Mouse (Mus musculus) left cerebral cortex, adult 9 months (tissue): ENCODE measurements around the gene Ficd.
"Not testable (repeated sequence)": the region's sequence is repeated elsewhere in the genome, so short reads cannot be mapped to it uniquely, and the experiment has no call there.

Experiments
- DNase-seq, 2 experiments: peaks; one replicate each; pipeline ENCODE4 v3.0.0; 2022; ENCODE audit warnings: low spot score in 2 of 2

The Ficd gene

DNA sequence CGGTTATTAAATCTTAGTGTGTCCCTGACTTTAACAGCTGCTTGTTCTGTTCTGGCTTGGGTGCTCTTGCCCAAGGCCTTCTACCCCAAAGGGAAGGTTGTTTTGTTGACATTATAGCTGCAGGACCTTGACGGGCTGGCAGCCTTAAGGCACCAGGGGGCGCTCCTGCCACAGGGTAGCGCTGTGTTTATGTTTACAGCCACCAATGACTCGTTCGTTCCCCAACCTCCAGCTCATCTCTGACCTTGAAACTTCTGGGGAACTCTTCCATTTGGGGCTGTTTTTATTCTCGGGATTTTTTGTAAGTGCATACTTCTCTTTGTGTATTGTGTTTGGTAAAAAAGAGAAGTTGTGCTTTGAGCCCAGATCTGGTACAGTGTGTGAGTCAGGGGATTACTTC, 38.1 kb downstream of the Ficd start:
- peak in 1 of 2 experiments; percentile 91 for DNase-seq

DNA sequence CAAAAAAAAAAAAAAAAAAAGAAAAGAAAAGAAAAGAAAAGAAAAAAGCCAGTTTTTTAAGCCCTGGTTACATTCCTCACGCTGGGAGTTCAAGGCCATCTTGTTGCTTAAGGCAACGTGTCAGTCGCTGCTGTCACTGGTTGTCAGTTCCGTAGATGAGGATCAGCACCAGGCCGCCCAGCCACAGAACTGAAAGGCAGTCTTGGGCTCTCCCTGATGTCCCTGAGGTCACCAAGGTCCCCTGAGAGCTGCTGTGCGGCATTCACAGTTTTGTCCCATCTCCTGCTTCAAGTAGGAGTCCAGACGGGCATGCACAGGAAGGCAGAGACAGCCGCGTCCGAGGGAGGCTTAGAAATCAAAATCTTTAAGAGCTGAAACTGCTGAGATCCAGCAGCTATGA, 40.0 kb downstream of the Ficd start:
- DNase-seq, result no peak

DNA sequence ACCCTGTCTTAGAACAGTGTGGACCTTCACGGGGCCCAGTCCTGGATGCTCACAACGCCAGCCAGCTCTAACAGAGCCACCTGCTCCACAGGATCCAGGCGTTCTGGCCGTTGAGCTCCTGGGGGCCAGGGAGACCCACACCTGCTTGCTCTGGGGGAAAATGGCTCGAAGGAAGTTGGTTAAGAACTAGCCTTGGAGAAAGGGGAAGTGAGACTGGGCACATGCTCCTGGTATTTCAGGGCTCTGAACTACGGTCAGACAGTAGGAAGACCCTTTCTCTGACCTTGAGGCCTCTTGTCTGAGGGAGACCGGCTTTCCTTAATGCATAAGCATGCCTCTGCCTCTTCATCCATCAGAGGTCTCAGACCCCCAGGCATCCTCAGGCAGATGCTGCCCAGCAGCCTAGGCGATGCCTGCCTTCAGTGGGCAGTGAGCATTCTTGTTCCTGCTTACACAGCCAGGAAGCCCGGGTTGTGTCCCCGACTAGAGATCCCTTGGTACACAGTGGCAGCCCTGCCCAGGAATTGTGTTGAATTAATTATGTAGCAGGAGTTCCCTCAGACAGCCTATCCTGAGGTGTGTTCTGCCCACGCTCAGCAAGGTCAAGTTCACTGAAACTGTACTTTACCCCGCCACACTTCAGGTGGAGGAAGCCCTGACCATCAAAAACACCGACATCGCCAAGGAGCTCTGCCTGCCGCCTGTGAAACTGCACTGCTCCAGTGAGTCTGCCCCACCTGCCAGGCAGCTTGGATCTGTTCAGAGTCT, 40.7 kb downstream of the Ficd start:
- no peak for DNase-seq

DNA sequence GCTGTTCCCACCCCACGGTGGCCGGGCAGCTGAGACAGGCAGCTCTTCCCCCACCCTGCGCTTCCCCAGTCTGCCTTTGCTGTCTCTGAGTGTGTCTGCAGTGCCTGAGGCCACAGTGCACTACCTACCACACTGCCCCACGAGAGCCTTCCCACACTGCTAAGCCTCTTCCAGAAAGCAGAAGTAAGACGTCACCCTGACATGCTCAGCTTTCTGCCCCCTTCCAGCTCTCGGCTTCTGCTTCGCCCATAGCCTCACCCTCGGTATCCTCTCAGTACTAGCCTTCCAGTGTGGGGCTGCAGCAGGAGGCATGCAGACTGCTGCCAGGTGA, 41.3 kb downstream of the Ficd start:
- no peak for DNase-seq

DNA sequence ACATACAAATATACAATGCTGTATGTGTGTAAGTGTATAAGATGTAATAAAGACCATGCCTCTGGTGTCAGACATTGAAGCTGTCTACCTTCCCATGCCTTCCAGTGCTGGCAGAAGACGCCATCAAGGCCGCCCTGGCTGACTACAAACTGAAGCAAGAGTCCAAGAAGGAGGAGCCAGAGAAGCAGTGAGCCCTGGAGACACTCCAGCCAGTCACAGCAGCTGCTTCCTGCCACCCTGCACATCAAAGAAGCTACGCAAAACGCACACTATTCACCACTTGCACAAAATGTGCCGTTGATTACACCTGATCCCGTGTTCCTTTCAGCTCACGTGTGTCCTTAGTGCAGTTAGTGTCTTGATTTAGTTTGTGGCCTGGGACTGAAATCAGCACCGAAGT, 42.1 kb downstream of the Ficd start:
- DNase-seq, result not testable (repeated sequence)

DNA sequence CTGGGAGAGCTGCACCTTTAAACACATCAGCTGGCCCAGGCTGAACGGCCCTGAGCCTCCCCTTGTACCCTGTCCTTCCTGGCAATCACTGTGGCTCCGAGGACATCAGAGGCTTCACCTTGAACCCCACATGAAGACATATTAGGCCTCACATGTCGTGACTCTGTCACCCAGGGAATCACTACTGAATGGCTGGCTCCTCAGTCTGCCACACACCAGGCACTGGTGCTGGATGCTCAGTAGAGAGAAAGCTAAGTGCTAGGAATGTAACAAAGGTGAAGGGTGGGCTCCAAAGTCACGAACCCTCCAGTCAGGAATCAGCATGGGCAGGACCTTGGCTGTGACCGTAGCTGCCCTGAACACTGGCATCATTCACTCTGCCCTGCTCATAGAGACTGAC, 44.0 kb downstream of the Ficd start:
- no peak for DNase-seq

DNA sequence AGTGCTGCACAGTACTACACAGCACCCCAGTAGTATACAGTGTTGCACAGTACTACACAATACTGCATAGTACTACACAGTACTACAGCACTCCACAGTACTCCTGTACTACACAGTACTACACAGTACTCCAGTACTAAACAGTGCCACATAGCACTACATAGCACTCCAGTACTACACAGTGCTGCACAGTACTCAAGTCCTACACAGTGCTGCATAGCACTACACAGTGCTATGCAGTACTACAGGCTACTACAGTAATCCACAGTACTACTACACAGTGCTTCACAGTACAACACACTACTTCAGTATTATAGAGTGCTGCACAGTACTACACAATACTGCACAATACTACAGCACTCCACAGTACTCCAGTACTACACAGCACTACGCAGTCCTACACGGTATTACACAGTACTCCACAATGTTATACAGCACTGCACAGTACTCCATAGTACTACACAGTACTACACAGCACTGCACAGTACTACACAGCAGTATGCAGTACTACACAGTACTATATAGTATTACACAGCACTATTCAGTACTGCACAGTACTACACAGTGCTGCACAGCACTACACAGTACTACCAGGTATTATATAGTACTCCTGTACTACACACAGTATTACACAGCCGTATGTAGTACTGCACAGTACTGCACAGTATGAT, 44.6 kb downstream of the Ficd start:
- no peak for DNase-seq

DNA sequence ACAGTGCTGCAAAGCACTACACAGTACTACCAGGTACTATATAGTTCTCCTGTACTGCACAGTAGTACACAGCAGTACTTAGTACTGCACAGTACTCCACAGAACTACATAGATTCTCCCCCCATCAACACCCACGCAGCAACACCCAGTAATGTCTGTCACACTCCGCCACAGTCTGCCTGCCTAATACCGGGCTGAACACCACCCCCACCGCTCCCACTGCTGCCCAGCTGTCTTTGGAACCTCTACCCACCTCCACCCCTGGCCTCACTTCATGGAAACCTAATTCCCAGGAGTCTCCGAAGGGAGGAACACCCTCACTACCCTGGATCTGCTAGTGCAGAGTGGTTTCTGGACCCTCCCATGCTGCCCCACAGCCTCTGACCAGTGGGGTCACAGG, 45.2 kb downstream of the Ficd start:
- no peak for DNase-seq

DNA sequence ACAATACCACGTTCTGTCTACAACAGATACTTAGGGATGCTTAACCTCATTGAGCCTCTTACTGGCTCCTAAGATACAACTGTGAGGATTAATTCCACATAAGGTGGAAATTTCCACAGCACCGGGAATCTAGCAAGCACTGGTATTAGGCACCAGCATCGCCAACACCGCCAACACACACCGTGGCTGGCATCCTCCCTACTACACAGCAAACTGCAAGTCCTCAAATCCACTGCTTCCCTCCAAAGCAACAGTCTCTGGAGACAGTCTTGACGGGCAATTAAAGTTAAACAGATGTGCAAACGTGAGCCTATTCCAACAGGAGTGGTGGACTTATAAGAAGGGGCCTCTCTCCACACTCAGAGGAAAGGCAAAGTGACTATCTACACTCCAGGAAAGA, 45.7 kb downstream of the Ficd start:
- no peak for DNase-seq

DNA sequence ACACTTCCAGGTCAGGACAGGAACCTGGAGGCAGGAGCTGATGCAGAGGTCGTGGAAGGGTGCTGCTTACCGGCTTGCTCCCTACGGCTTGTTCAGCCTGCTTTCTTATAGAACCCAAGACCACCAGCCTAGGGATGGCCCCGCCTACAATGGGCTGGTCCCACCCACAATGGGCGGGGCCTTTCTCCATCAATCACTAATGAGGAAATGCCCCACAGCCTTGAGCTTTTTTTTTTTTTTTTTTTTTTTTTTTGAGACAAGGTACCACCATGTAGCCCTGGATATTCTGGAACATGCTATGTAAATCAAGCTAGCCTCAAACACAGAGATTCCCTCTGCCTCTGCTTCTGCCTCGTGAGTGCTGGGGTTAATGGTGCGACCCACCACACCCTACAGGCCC, 46.3 kb downstream of the Ficd start:
- DNase-seq, result no peak

DNA sequence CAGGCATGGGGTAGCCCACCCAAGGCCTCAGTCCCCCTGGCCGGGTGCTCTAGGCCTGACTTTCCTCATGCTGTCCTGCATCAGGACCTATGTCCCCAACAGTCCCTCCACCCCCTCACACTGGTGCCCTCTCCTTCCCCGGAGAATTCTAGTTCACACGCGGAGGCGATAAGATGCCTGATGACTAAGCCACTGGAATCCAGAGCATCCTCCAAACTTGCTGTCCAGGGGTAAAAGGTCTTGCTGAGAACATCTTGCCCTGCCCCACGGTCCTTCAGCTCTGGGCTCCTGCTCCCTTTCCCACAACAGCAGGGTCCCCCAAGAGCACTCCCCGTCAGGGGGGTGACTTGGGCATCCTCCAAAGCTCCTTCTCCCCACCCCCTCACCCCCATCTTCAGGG, 47.0 kb downstream of the Ficd start:
- no peak for DNase-seq

DNA sequence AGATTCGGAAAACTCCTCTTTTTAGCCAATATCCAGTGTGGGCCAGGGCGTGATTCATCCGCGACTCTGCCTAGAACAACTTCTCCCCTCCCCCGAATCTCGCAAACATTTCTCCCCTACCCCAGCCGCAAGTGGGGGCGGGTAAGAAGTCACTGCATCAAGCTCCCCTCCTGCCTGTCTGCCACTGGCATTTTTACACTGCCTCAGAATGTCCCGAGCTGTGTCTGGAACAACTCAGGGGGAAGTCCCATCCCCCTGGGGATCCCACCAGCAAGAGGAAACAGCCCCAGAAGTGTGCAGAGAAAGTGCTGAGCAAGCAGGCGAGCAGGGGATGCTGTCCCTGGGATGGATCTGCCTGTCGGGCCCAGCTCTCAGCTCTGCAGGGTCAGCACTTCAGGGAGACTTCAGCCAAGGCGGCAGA, 48.0 kb downstream of the Ficd start:
- peak in 1 of 2 experiments; percentile 56 for DNase-seq

DNA sequence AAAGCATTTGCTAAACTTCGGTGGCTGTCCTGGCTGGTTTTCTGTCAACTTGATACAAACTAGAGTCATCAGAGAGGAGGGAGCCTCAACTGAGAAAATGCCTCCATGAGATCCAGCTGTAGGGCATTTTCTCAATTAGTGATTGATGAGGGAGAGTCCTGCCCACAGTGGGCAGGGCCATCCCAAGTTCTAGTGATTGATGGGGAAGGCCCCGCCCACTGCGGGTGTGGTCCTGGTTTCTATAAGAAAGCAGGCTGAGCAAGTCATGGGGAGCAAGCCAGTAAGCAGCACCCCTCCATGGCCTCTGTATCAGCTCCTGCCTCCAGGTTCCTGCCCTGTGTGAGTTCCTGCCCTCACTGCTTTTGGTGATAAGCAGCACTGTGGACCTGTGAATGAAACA, 48.5 kb downstream of the Ficd start:
- not testable (repeated sequence) for DNase-seq

DNA sequence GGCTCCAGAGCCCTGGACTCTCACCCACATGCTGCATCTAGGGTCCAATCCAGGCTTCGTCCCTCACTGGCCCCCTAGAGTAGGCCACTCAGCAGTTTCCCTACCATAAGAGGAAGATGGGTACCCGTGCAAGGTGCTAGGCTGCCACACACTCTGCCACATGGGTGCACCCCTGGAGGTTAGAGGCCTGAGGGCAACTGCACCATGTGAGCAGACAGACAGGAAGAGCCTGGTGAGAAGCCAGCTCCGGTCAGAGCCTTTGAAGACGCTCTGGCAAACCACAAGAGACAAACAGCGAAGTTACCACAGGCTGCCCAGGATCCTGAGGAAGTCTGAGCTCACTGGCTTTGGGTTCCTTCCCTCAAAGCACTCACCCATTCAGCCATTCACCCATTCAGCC, 51.4 kb downstream of the Ficd start:
- DNase-seq, result no peak

DNA sequence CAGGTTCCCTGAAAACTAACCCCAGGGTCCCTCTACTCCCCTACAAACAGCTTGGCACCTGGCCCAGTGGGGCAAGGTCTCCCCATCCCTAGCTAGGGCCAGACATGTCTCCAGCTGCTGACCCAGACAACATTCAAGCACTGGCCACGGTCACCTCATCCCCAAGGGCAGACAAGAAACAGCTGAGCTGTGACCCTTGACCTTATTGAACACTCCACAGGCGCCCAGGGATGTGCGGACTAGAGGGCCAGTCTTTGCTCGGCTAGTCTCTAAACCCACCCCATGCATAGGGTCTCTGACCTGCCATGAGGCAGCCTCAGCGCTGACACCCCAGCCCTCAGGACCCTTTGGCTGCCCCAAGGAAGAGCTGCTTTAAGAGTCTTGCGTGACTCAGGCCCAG, 53.0 kb downstream of the Ficd start:
- DNase-seq, result no peak

DNA sequence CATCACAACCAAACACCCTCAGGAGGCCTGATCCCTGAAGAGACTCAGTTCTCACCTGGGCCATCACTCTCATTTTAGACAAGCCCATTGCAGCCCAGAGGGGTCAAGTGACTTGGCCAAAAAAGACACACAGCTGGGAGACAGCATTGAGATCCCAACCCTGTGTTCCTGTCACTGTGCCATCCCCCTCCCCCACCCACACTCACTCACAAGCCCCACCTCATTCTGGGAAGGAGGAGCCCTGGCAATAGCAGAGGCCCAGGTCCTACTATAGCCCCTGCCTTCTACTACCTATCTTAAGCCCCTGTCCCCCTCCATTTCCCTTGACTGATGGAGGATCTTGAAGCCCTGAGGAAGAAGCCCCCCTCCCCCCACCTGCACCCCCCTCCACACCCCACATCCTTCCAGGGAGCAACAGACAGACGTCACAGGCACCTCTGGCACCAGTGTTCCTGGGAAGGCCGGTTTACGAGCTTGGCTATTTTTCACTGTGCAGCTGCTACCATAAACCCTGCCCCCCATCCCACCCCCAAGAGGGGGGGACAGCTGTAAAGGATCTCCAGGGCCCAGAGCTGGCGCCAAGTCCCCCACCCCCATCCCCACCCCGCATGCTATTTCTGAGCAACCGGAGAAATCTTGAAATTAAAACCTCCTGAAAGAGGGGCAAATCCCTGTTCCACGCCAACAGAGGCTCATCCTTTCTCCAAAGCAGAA, 53.6 kb downstream of the Ficd start:
- no peak for DNase-seq
